Mouse (Mus musculus) left cerebral cortex, adult 2 months (tissue): ENCODE measurements around the gene Mmp19. TPM values are rescaled to one million over a fixed set of nuclear protein-coding genes. Genes with fewer than 3 reads are reported as not detected.
"Not testable (repeated sequence)": the region's sequence is repeated elsewhere in the genome, so short reads cannot be mapped to it uniquely, and the experiment has no call there.

Experiments
- DNase-seq, 2 experiments: peaks; one replicate each; pipeline ENCODE4 v3.0.0; 2021 to 2022; ENCODE audit warnings: low spot score in 2 of 2, mixed read lengths in 1 of 2; ENCODE audit errors: extremely low spot score in 1 of 2
- H3K27ac ChIP-seq: fragments of 200-600 bp; 2 replicates; pipeline ENCODE4 v1.8.1; 2022
- H3K4me3 ChIP-seq: fragments of 200-600 bp; 2 replicates; pipeline ENCODE4 v1.8.1; 2022
- CTCF ChIP-seq: fragments of 200-600 bp; IDR thresholded peaks from 2 replicates; pipeline ENCODE4 v1.8.1; 2022; ENCODE audit warnings: antibody characterized with exemption, mild to moderate bottlenecking, moderate library complexity
- intact Hi-C: fragments of 180-260 bp; cut with DNase I; formaldehyde crosslinking; loops from one replicate; pipeline ENCODE4 v1.15.1; 2025
- total RNA-seq, 2 experiments: library from RNA; stranded (reverse); gene quantifications; 2 replicates each; pipeline ENCODE4 v1.2.3; 2021

The Mmp19 gene
- total RNA-seq, 2 experiments from 2014 or later, result 0.48 to 0.63 TPM

DNA sequence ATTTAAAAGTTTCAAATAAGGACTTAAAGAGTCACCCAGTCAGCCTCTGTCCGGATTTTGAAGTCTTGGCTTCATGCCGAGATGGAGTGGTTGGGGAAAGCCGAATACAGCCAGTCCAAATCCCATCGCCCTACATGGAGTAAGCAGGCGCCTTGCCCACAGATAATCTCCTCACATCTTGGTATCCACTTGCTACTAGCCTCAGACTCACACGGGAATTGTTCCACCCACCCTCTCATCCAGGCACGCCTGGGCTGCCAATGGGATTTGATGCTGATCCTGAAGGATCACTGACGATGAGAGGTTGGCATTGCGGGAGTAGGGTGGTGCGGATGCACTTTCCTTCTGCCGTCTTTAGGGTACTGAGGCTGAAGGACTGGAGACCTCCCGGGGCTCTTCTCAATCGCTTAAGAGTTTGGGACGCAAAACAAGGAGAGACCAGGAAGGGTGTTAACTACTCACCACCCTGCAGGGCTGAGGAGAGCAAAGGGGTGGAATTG lies 13.1 kb downstream of the Mmp19 start, which contains the start of gene Dnajc14:
Dnajc14 (plus strand) TSS at position 292 of the 500 bp plus-strand sequence.
- peak; percentile 59 to 65 for DNase-seq
- intact Hi-C loops, result loop anchor here (1.0 kb wide), 1 partner anchor 56 kb away; no protein-coding TSS in a partner anchor
- peak within 1 kb of the TSS; percentile 86 for H3K4me3 ChIP-seq
- peak within 1 kb of the TSS; percentile 97 for H3K27ac ChIP-seq
- TF ChIP-seq CTCF, result no peak

DNA sequence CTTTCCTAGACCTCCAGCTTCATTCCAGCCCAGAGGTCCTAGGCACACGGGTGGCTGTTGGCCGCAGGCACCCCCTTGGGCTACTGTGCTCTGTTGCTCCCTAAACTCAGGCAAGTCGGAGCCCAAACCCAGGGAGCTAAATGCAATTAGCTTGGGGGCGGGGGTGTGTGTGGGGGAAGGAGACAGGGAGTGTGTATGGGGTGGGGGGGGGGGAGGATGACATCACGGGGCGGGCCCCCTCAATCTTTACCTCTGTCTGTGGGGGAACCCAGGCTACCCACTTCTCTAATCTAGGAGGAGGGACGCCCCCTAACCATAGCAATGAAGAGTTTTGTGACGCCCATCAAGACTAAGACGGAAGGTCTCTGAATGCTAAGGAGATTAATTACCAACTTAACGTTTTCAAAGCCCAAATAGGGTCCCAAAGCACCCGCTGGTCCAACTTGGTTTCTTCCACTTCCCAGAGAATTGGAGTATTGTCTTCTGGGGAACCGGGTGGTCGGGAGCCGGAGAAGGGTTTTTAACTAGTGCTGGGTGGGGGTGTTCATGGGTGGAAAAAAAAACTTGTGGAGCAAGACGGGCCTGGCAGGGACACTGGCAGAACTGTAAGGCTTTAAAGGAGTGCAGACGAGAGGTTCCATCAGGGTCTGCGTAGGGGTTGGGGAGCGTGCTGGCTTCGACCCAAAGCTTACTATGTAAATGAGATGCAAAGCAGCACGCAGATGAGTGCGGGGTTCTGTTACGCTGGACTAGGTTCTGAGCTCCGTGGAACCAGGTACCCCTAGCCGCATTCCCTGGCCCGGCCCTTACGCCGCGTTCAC lies 13.8 kb downstream of the Mmp19 start, which contains the start of gene Tmem198b:
Tmem198b (minus strand) TSS at position 100 of the 821 bp plus-strand sequence.
- intact Hi-C loops, result loop anchor here (1.0 kb wide), 1 partner anchor 56 kb away; no protein-coding TSS in a partner anchor

DNA sequence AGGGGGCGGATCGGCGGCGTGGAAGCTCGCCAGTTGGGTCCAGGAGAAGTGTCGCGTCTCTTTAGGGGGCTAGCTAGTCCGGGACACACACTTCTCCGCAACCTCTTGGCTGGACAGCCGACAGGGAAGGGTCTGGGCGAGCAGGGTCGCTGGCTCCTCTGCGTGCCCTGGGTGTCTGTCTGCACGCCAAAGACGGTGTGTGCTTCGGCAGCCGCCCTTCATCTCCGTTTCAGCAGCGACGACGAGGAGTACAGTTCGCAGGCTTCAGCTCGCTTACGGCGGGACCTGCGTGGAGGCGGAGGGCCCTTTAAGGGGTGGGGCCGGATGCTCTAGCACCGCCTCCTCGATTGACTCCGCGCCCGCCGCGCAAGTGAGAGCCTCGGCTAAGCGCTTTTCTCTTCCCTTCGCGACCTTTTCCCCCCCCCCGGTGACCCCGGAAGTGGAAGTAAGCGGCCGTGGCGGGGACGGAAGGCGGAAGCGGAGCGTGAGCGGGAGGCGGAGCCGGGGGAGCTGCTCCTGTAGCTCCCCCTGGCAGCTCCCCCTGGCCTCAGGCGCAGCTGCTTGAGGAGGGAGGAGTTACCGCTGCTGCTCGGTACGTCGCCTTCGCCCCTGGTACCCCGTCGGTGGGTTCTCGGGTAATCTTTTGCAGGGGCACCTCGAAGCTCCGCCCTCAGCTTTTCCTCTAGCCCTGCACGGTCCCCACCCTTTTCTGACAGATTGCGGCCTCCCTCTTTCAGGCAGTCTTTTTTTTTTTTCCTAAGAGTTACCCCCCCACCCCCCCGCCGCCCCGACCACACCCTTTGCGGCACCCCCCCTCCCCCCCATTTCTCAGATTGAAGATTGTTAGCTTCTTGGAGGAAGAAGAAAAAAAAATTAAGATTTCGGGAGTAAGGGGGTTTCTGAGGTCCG lies 14.6 kb downstream of the Mmp19 start:
- TF ChIP-seq CTCF, result peak; percentile 15
- peak overlapping the region; percentile 97 for H3K27ac ChIP-seq
- intact Hi-C loops, result no loop called here
- DNase-seq, result peak; percentile 91 to 94
- H3K4me3 ChIP-seq, result peak overlapping the region; percentile 86

More for the DNA sequence above, 13.8 kb downstream of the Mmp19 start, which contains the start of gene Tmem198b:
- no peak for TF ChIP-seq CTCF
- Histone ChIP-seq H3K4me3 (peak within 1 kb of the TSS; percentile 86), H3K27ac (peak within 1 kb of the TSS; percentile 97)
- peak; percentile 59 to 65 for DNase-seq

DNA sequence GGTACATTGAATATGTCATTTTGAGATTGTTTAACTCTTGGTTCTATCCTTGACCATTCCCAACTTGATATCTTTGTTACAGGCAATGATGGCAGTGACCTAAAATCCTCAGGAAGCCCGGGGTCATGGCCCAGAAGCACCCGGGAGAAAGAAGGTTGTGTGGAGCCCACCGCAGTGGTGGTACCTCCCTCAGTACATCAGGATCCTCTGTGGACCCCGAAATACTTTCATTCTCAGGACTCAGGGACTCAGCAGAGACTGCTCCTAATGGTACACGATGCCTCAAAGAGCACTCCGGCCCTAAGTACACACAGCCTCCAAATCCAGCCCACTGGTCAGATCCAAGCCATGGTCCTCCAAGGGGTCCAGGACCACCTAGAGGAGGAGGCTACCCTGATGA lies 15.4 kb downstream of the Mmp19 start:
- no peak for TF ChIP-seq CTCF
- intact Hi-C loops, result no loop called here
- Histone ChIP-seq H3K4me3 (peak overlapping the region; percentile 86), H3K27ac (no peak overlapping the region; the same call in 1 of the 2 replicates)
- DNase-seq, result no peak

DNA sequence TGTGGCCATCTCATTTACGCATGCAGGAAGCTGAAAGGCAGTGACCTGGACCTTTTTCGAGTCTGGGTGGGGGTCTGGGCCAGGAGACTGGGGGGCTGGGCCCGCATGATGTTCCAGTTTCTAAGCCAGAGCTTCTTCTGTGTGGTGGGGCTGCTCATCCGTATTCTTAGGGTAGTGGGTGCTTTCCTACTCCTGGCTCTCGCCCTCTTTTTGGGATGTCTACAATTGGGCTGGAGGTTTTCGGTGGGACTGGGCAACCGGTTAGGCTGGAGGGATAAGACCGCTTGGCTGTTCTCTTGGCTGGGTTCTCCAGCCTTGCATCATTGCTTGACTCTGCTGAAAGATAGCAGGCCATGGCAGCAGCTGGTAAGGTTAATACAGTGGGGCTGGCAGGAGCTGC lies 16.3 kb downstream of the Mmp19 start:
- Histone ChIP-seq H3K4me3 (peak overlapping the region; percentile 18), H3K27ac (no peak overlapping the region)
- DNase-seq, result no peak
- no peak for TF ChIP-seq CTCF
- intact Hi-C loops, result no loop called here

DNA sequence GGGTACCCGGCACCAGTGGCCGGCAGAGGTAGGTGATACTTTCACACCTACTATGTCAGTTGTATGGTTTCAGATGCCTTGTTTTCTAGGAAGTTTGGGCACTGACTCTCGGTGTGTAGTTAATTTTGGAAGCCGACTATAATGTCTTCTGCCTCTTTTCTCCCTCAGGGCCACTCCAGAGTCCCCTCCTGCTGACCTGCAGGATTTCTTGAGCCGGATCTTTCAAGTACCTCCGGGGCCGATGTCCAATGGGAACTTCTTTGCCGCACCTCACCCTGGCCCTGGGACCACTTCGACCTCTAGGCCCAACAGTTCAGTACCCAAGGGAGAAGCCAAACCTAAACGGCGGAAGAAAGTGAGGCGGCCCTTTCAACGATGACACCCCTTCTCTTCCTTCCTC lies 26.3 kb downstream of the Mmp19 start, which contains the start of gene Sarnp:
Sarnp (plus strand) TSS at position 301 of the 400 bp plus-strand sequence.
- Histone ChIP-seq H3K27ac (no peak within 1 kb of the TSS), H3K4me3 (no peak within 1 kb of the TSS)
- no peak for TF ChIP-seq CTCF
- DNase-seq, result no peak
- intact Hi-C loops, result no loop called here

DNA sequence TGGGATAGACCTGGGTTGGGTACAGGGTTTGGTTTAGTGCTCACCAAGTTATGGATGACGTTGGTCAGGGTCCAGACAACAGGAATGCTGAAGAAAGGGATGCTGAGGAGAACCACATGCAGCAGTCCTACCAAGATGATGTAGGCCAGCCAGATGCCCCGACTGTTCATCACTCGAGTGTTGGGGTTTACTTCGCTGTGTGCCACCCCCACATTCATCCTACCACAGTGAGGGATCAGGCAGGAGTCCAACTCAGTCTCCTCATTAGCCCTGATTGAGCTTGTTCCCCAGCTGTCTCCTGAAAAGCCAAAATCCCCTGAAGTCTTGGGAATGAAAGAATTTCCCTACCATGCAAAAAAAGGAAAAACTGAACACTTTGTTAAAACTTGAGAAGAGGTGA lies 29.5 kb downstream of the Mmp19 start:
- DNase-seq, result no peak
- Histone ChIP-seq H3K27ac (no peak overlapping the region), H3K4me3 (no peak overlapping the region)
- no peak for TF ChIP-seq CTCF
- intact Hi-C loops, result no loop called here

DNA sequence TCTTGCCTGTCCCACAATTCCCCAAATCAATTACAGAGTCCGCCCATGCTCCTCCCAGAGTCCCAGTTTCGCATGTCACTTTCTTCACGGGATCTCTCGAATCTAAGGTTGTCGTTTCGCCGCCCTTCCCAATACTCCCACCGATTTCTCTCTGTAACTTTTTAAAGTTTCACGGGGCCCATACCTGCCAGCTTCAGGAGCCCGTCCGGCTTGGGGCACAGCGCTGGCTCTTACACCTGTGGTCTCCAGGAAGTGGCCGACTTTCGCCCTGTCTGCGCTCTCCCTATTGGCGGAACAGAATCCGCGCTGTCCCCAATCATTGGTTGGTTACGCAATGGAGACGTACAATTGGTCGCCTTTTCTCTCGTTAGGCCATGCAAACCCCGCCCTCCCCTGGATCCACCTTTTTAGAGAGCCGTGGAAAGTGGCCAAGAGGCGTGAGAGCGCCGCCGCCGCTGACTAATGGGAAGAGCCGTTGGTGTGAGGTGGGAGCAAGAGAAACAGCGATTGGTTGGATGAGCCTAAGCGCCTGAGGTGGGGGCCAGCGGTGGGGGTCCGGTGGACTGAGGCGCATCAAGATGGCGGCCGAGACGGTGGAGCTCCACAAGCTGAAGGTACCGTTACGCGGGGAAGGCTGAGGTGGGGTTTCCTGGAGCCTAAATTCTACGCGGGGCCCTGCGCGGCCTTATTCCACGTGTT lies 30.8 kb downstream of the Mmp19 start, which contains the start of gene Ormdl2:
Ormdl2 (minus strand) TSS at position 288 of the 699 bp plus-strand sequence.
- TF ChIP-seq CTCF, result no peak
- Histone ChIP-seq H3K27ac (peak within 1 kb of the TSS; percentile 85), H3K4me3 (peak within 1 kb of the TSS; percentile 88)
- intact Hi-C loops, result no loop called here
- DNase-seq, result peak; percentile 99

DNA sequence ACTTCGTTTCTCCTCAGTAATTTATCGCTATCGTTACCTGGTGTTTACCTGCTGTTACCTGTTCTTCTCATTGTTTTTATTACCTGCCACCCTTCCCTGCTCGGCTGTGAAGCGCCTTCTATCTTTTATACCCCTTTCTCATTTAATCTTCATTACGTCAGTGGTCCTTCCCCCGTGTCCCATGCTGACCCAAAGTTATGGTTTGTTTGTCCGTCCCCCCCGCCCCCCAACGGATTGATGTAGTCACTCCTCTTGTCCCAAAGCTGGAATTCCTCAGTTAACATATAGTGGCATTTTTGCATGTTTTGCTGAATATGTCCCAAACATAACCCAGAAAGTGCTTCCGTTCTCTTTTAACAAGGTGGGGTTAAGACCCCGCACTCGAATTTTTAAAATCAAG lies 31.4 kb downstream of the Mmp19 start:
- no peak for TF ChIP-seq CTCF
- intact Hi-C loops, result no loop called here
- no peak for DNase-seq
- Histone ChIP-seq H3K27ac (peak overlapping the region; percentile 85), H3K4me3 (peak overlapping the region; percentile 88)

DNA sequence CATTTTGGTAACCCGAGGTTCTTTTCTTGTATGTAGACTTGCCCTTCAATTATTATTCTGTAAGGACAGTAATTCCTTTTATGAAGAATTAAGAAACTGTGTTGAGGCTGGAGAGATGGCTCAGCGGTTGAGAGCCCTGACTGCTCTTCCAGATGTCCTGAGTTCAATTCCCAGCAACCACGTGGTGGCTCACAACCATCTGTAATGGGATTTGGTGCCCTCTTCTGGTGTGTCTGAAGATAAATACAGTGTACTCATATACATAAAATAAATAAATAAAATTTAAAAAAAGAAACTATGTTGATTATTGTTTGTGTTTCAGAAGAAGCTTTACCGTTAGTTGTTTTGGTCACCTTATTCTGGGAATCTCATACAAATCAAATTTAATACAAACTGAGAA lies 32.4 kb downstream of the Mmp19 start:
- peak; percentile 26 for TF ChIP-seq CTCF
- DNase-seq, H3K27ac ChIP-seq, intact Hi-C loops: not testable (repeated sequence)
- H3K4me3 ChIP-seq, result peak overlapping the region; percentile 88; the same call in 1 of the 2 replicates

DNA sequence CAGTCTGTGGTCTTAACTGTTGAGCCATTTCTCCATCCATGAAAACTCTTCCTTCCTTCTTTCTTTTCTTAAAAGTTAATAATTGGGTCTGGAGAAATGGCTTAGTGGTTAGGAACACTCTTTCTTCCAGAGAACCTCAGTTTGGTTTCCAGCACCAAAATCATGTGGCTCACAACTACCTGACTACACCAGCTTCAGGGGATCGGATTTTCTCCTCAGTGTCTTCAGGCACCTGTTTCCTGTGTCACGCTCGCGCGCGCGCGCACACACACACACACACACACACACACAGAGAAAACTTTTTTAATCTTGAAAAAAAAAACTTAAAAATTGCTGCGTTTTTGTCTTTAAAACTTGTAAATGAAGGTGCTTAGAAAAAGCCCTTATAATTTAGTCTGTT lies 33.1 kb downstream of the Mmp19 start:
- H3K4me3 ChIP-seq, result no peak overlapping the region
- no peak for DNase-seq
- intact Hi-C loops, result no loop called here
- no peak for TF ChIP-seq CTCF
- no peak overlapping the region for H3K27ac ChIP-seq
